Mouse (Mus musculus): ENCODE measurements around the gene Med15. TPM values are rescaled to one million over a fixed set of nuclear protein-coding genes. Genes with fewer than 3 reads are reported as not detected.
"Not testable (repeated sequence)": the region's sequence is repeated elsewhere in the genome, so short reads cannot be mapped to it uniquely, and the experiment has no call there.

The Med15 gene
- total and polyA plus RNA-seq, 2 experiments from 2014 or later: 39.2 to 66.1 TPM

- no peaks in the 10 kb centered on the region for H3K27me3 ChIP-seq (ENCODE audit: insufficient read depth, low read length)
- TF ChIP-seq CTCF (IDR thresholded peaks at IDR 0.05; ENCODE audit: low read depth): no peak
- DNase-seq (ENCODE audit: low spot score): no peak
- no peak overlapping the region for H3K4me3 ChIP-seq (ENCODE audit: low read length)
- H3K4me2 ChIP-seq (ENCODE audit: low read depth, low read length): no peak overlapping the region
- ATAC-seq: no peak
- no peak overlapping the region for H3K27ac ChIP-seq
- no peak overlapping the region for H3K9ac ChIP-seq (replicated peaks; ENCODE audit: low read length)
- H3K4me1 ChIP-seq (ENCODE audit: insufficient read depth, low read length): no peaks in the 10 kb centered on the region
- H3K36me3 ChIP-seq (ENCODE audit: insufficient read depth, low read length): no peaks in the 10 kb centered on the region
- no peaks in the 10 kb centered on the region for H3K9me3 ChIP-seq (ENCODE audit: low read length)
- 33% methylated on average over 3 of the region's 3 CpGs for WGBS
Measured at GRCm38 (mm10) chr16:17753001-17753400, 20.3 kb upstream of the Med15 start.

- no peak overlapping the region for H3K4me2 ChIP-seq (ENCODE audit: low read depth, low read length)
- H3K4me3 ChIP-seq (ENCODE audit: low read length): no peak overlapping the region
- H3K36me3 ChIP-seq (ENCODE audit: insufficient read depth, low read length): no peaks in the 10 kb centered on the region
- ATAC-seq (no peak), DNase-seq (ENCODE audit: low spot score) (no peak)
- H3K27ac ChIP-seq: no peak overlapping the region
- H3K4me1 ChIP-seq (ENCODE audit: insufficient read depth, low read length): no peaks in the 10 kb centered on the region
- H3K27me3 ChIP-seq (ENCODE audit: insufficient read depth, low read length): no peaks in the 10 kb centered on the region
- H3K9ac ChIP-seq (replicated peaks; ENCODE audit: low read length): no peak overlapping the region
- TF ChIP-seq CTCF (IDR thresholded peaks at IDR 0.05; ENCODE audit: low read depth): no peak
- WGBS: 83% methylated on average over 2 of the region's 2 CpGs
- no peaks in the 10 kb centered on the region for H3K9me3 ChIP-seq (ENCODE audit: low read length)
Measured at GRCm38 (mm10) chr16:17745067-17745466, 12.4 kb upstream of the Med15 start.

- Histone ChIP-seq H3K4me1 (ENCODE audit: insufficient read depth, low read length) (no peaks in the 10 kb centered on the region), H3K36me3 (ENCODE audit: insufficient read depth, low read length) (no peaks in the 10 kb centered on the region), H3K9me3 (ENCODE audit: low read length) (no peaks in the 10 kb centered on the region), H3K4me3 (ENCODE audit: low read length) (no peak overlapping the region), H3K27ac (no peak overlapping the region), H3K27me3 (ENCODE audit: insufficient read depth, low read length) (no peaks in the 10 kb centered on the region), H3K9ac (replicated peaks; ENCODE audit: low read length) (no peak overlapping the region), H3K4me2 (ENCODE audit: low read depth, low read length) (no peak overlapping the region)
- TF ChIP-seq CTCF (IDR thresholded peaks at IDR 0.05; ENCODE audit: low read depth): peak; percentile 72
- 9% methylated on average over 1 of the region's 1 CpGs for WGBS
- DNase-seq (ENCODE audit: low spot score): peak; percentile 54
- ATAC-seq: peak; percentile 55
Measured at GRCm38 (mm10) chr16:17744536-17744935, 11.8 kb upstream of the Med15 start.

GRCm38 (mm10) chr16:17743279-17743678 is 10.6 kb upstream of the Med15 start:
- Histone ChIP-seq H3K4me1 (ENCODE audit: insufficient read depth, low read length) (no peaks in the 10 kb centered on the region), H3K9me3 (ENCODE audit: low read length) (no peaks in the 10 kb centered on the region), H3K4me2 (ENCODE audit: low read depth, low read length) (no peak overlapping the region), H3K9ac (replicated peaks; ENCODE audit: low read length) (no peak overlapping the region), H3K27ac (no peak overlapping the region), H3K27me3 (ENCODE audit: insufficient read depth, low read length) (no peaks in the 10 kb centered on the region), H3K4me3 (ENCODE audit: low read length) (no peak overlapping the region), H3K36me3 (ENCODE audit: insufficient read depth, low read length) (no peaks in the 10 kb centered on the region)
- DNase-seq (ENCODE audit: low spot score) (no peak), ATAC-seq (no peak)
- peak; percentile 25; the same call in 1 of the 2 replicates for TF ChIP-seq CTCF (IDR thresholded peaks at IDR 0.05; ENCODE audit: low read depth)
- WGBS: 36% methylated on average over 4 of the region's 4 CpGs

- no peak for ATAC-seq
- Histone ChIP-seq H3K36me3 (ENCODE audit: insufficient read depth, low read length) (no peaks in the 10 kb centered on the region), H3K27ac (no peak overlapping the region), H3K9ac (replicated peaks; ENCODE audit: low read length) (no peak overlapping the region), H3K27me3 (ENCODE audit: insufficient read depth, low read length) (no peaks in the 10 kb centered on the region), H3K9me3 (ENCODE audit: low read length) (no peaks in the 10 kb centered on the region), H3K4me1 (ENCODE audit: insufficient read depth, low read length) (no peaks in the 10 kb centered on the region), H3K4me3 (ENCODE audit: low read length) (no peak overlapping the region), H3K4me2 (ENCODE audit: low read depth, low read length) (no peak overlapping the region)
- 74% methylated on average over 1 of the region's 1 CpGs for WGBS
- DNase-seq (ENCODE audit: low spot score): no peak
- TF ChIP-seq CTCF (IDR thresholded peaks at IDR 0.05; ENCODE audit: low read depth): no peak
Measured at GRCm38 (mm10) chr16:17742810-17743209, 10.1 kb upstream of the Med15 start.

- H3K4me2 ChIP-seq (ENCODE audit: low read depth, low read length): no peak overlapping the region
- no peaks in the 10 kb centered on the region for H3K27me3 ChIP-seq (ENCODE audit: insufficient read depth, low read length)
- H3K27ac ChIP-seq: no peak overlapping the region
- WGBS: 90% methylated on average over 4 of the region's 4 CpGs
- DNase-seq (ENCODE audit: low spot score) (no peak), ATAC-seq (no peak)
- H3K4me1 ChIP-seq (ENCODE audit: insufficient read depth, low read length): no peaks in the 10 kb centered on the region
- H3K4me3 ChIP-seq (ENCODE audit: low read length): no peak overlapping the region
- no peaks in the 10 kb centered on the region for H3K9me3 ChIP-seq (ENCODE audit: low read length)
- no peak for TF ChIP-seq CTCF (IDR thresholded peaks at IDR 0.05; ENCODE audit: low read depth)
- H3K9ac ChIP-seq (replicated peaks; ENCODE audit: low read length): no peak overlapping the region
- H3K36me3 ChIP-seq (ENCODE audit: insufficient read depth, low read length): no peaks in the 10 kb centered on the region
Measured at GRCm38 (mm10) chr16:17740080-17740479, 7.4 kb upstream of the Med15 start.

- H3K36me3 ChIP-seq (ENCODE audit: insufficient read depth, low read length): no peaks in the 10 kb centered on the region
- H3K4me2 ChIP-seq (ENCODE audit: low read depth, low read length): no peak overlapping the region
- no peaks in the 10 kb centered on the region for H3K27me3 ChIP-seq (ENCODE audit: insufficient read depth, low read length)
- H3K9ac ChIP-seq (replicated peaks; ENCODE audit: low read length): no peak overlapping the region
- no peak for TF ChIP-seq CTCF (IDR thresholded peaks at IDR 0.05; ENCODE audit: low read depth)
- 54% methylated on average over 4 of the region's 4 CpGs for WGBS
- H3K9me3 ChIP-seq (ENCODE audit: low read length): no peaks in the 10 kb centered on the region
- DNase-seq (ENCODE audit: low spot score) (no peak), ATAC-seq (no peak)
- no peak overlapping the region for H3K4me3 ChIP-seq (ENCODE audit: low read length)
- H3K4me1 ChIP-seq (ENCODE audit: insufficient read depth, low read length): no peaks in the 10 kb centered on the region
- H3K27ac ChIP-seq: no peak overlapping the region
Measured at GRCm38 (mm10) chr16:17736156-17736555, 3.5 kb upstream of the Med15 start.

GRCm38 (mm10) chr16:17734872-17735271 is 2.2 kb upstream of the Med15 start:
- not testable (repeated sequence) for H3K9me3 ChIP-seq (ENCODE audit: low read length); H3K36me3 ChIP-seq (ENCODE audit: insufficient read depth, low read length); ATAC-seq; H3K4me2 ChIP-seq (ENCODE audit: low read depth, low read length); DNase-seq (ENCODE audit: low spot score); H3K4me3 ChIP-seq (ENCODE audit: low read length); H3K27ac ChIP-seq; H3K9ac ChIP-seq (replicated peaks; ENCODE audit: low read length); H3K4me1 ChIP-seq (ENCODE audit: insufficient read depth, low read length); H3K27me3 ChIP-seq (ENCODE audit: insufficient read depth, low read length)
- WGBS: 90% methylated on average over 6 of the region's 6 CpGs
